Mouse (Mus musculus) urinary bladder, postnatal 10 days (tissue): Measurements from ENCODE around the gene Cuedc2.

ENCODE experiments used
- DNase-seq: peaks from one replicate; pipeline ENCODE4 v3.0.0; 2022; ENCODE audit warnings: low spot score

Gene Cuedc2

DNA sequence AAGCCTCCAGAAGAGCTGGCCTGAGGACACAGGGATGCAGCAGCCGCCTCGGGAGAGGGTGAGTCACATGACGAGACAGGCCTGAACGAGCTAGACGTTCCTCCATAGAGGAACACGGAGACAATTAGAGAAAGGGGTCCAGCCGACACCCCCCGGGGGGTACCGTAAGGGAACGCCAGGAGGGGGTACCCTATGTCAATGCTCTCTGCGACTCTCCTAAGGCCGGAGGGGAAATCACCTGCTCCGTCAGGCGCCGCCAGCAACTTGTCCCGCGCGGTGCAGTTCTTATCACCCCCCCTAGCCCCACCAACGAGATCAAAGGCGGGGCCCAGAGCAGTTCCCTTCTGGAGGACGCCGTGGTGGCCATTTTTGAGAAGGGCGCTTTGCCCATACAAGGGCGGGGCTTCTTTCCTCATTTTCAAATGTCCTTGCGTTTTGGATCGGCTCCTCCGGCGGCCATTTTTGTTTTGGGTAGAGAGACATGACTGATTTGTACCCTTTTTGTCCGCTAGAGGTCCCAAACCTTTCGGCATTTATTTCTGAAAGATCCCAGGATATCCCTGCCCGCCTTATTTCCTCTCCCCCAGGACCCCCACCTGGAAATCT lies at the start of gene Cuedc2:
Cuedc2 (minus strand) TSS at position 372 of the 606 bp plus-strand sequence.
- peak; percentile 77 for DNase-seq

DNA sequence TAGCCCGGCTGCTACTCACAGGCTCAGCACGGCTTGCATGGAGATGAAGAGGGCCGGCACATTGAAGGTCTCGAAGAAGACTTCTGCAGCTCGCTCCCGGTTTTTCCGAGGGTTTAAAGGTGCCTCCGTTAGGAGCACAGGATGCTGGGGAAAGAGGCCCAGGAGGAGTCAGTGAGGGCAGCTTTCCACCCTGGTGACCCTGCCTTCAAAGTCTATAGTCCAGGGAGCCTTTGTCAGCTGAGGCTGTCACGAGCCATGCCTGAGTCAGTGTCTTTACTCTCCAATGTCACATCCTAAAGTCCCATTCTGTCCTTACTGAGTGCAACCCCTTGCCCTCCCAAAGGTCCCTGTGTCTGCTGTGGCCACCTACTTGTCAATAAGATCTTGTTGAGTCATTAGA lies 43.8 kb upstream of the Cuedc2 start:
- DNase-seq = no peak

DNA sequence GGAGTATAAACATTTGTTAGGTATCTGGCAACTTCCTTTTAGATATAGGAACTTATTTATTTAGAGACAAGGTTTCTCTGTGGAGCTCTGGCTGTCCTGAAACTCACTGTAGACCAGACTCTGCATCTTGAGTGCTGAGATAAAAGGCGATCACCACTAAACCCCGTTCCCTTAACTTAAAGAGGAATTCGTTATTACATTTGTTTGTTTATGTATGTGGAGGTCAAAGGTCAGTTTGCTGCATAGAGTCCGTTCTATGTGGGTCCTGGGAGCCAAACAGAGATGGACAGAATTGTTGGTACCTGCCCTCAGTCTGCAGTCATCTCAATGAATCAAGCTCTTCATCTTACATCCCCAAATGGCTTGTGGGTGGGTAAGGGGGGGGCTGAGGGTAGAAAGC lies 37.4 kb upstream of the Cuedc2 start:
- DNase-seq = no peak

DNA sequence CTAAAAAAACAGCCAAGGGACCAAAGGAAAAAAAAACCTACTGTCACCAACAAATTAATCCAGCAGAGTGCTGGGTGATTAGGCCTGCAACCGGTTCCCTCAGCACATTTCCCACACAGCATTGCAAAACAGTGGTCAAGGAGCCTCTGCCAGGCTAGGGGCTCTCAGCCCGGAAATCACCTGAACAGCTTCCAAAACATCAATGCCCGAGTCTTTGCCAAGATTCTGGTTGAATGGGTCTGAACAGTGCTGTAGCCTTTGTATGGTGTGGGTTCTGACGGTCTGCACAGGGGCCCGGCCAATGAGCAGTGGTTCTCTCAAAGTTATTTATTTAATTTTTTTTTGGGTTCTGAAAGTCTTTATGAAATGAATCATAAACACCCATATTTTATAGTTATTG lies 37.0 kb upstream of the Cuedc2 start:
- DNase-seq = no peak

GRCm38 (mm10) chr19:46374477-46375088 lies 36.1 kb upstream of the Cuedc2 start:
- DNase-seq = no peak

DNA sequence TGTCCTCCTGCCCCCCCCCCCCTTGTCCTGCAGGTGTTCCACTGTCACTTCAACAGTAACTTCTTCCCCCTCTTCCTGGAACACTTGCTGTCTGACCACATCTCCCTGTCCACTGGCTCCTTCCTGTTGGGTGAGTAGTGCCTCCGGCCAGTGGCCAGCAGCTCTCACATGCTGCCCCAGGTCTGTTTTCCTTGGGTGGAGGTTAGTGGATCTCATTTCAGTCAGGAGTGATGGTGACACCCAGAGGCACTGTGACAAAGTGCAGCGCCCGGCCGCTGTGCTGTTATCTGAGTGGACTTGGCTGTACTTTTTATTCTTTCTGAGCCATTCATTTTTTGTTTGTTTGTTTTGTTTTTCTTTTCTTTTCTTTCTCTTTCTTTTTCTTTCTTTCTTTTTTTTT lies 30.7 kb upstream of the Cuedc2 start:
- no peak for DNase-seq

GRCm38 (mm10) chr19:46367798-46368590 lies 29.5 kb upstream of the Cuedc2 start:
- DNase-seq = no peak

DNA sequence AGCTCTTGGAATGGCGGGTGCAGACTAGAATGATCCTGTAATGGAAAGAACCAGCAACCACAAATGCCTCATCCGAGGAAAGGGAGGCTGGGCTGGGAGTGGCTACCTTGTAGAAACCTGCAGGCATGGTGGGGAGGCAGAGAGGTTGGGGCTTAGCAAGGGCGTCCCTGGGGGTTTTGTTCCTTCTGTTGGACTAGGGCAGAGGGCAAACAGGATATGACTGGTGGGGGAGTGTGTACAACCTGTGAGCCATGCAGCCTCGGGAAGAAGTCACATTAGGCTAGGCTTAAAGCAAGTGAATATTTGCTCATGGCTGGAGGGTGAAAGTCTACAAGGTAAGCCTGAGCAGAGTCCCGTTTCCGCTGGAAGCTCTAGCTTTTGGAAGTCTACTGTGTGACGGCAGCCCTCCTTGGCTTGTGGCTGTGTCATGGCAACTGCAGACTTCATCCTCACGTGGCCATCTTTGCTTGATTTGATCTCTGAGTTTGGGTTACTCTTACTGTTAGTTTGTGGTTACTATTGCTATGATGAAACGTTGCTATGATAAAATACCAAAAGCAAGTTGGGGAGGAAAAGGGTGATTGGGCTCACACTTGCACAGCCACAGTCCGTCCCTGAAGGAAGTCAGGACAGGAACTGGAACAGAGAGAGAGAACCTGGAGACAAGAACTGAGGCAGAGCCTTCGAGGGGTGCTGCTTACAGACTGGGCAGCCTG lies 24.9 kb upstream of the Cuedc2 start:
- DNase-seq = no peak

DNA sequence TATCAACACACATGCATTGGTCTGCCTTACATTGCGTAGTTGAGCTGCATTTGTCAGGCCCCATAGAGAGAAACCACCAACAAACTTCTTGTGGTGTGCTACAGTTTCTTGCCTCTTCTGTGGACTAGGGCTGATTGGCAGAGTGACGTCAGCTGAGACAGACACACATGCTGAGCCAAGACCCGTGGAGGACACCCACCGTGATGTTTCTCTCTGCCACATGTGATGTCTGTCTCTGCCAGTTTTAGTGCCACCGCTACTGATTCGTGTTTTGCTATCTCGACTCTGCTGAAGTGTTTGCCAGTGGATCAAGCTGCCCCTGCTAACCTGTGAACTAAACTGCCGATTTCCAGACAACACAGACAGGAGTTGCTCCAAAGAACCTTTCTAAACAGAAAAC lies 23.6 kb upstream of the Cuedc2 start:
- DNase-seq = no peak

- no peak for DNase-seq
Observed at GRCm38 (mm10) chr19:46358381-46358780, 19.9 kb upstream of the Cuedc2 start.

DNA sequence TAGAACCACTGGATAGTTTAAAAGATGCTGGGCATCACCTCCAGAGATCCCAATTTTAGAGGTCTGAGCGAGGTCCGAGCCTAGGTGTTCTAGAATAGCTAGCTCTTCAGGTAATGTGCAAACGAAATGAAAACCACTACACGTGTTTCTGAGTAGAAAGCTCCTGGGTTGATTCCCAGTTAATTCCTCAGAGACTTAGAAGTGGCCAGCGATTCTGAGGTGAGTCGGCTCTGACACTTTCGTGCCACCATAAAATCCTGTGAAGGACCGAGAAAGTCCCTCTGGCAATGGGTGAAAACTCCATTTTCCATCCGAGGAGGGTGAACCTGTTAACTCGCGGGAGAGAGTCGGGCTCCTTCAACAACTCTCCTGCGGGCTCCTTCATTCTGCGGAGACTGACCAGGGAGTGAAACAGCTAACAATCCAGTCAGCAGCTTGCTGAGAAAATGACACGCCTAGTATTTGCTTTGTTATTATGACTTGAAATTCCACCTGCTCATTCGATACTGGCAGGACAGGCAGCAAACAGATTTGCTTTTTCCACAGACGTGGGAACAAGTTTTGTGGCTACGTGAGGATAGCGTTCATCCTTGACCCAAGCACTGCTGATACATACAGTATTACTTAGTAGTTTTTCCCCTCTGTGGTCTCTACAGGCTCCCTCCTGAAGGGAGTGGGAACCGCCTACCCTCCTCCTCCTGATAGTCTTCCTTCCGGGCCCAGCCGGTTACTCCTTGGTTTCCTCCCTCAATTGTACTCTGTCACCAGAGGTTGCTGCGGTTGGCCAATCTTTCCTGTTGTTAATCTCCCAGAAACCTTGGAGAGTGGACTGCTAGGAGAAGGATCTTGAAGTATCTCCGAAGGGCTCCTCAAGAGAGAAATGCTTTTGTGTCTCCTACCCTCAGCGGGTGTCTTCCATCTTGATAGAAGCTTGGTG lies 19.1 kb upstream of the Cuedc2 start:
- no peak for DNase-seq

DNA sequence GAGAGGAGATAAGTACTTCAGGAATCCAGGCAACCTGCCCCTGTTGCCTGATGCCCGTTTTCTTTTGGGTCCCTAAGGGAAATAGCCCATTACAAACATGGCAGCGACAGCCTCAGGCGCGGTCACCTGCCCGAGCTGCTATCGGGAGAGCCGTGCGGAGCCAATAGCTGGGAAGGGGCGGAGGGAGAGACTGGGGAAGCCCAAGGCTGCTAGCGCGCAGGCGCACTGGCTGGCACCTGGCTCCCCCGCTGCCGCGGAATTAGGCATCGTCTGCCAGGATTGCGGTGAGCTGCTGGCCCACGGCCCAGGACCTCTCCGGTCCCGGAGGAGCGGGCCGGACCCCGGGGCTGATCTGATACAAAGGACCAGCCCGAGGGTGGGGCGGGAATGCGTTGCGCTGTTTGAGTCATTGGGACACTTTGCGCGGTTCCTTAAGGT lies 18.2 kb upstream of the Cuedc2 start:
- DNase-seq = peak; percentile 42

GRCm38 (mm10) chr19:46350168-46350932 lies 11.8 kb upstream of the Cuedc2 start, which contains the start of gene 2310034G01Rik:
TSS of gene 2310034G01Rik (minus strand) at chr19:46350302.
- no peak for DNase-seq

- no peak for DNase-seq
Observed at GRCm38 (mm10) chr19:46349550-46349949, 11.0 kb upstream of the Cuedc2 start.

DNA sequence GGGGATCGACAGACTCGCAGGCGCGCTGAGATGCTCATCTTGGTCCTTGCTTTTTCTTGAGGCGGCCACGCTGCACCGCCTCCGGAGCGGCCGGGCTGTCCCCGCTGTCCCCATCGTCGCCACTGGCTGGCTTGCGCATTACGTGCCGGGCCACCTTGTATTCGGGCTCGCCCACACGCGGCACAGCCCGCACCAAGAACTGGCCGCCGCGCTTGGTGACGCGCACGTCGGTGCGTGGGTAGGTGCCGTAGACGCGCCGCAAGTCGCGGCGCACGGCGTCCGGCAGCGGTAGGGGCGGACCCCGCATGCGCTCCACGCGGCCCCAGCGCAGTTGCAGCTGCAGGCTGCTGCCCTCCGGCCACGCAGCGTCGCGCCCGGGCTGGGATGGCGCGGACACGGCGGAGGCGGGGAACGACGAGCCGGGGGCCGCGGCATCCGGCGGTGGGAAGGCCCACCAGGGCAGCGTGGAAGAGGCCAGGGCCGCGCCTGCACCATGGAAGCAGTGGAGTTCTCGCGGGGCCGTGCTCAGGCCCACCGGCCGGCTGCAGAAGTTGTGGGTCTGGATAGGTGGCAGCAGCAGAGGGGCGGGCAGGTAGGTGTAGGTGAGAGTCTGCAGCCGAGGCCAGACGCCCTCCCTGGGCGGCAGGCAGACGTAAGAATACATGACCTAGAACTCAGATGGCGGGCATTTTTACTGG lies 10.4 kb upstream of the Cuedc2 start:
- no peak for DNase-seq

GRCm38 (mm10) chr19:46347936-46348668 lies 9.6 kb upstream of the Cuedc2 start:
- no peak for DNase-seq

DNA sequence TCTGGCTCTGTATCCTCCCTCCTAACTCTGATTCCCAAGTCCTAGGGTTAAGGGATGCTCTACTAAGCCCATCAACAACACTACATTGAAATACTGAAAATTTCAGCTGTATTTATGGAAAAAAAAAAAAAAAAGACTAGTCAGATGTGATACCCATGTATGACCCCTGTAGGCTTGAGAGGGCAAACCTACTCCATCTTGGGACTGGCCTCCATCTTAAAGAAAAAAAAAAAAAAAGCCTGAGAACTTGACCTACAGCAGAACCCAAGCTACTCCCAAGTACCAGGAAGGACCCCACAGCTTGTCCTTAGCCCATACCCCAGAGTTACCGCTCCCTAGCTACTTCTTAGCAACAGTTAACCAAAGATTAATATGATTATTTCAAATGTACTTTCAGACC lies 8.6 kb upstream of the Cuedc2 start:
- no peak for DNase-seq

- DNase-seq = no peak
Observed at GRCm38 (mm10) chr19:46344710-46345419, 6.4 kb upstream of the Cuedc2 start.
